Mouse (Mus musculus): ENCODE results near the gene Cdk14. TPM values are rescaled to one million over a fixed set of nuclear protein-coding genes. Genes with fewer than 3 reads are reported as not detected.
"Not testable (repeated sequence)": the region's sequence is repeated elsewhere in the genome, so short reads cannot be mapped to it uniquely, and the experiment has no call there.

Gene Cdk14
- polyA plus RNA-seq, 1 experiment from 2014 or later = 19.2 TPM

DNA sequence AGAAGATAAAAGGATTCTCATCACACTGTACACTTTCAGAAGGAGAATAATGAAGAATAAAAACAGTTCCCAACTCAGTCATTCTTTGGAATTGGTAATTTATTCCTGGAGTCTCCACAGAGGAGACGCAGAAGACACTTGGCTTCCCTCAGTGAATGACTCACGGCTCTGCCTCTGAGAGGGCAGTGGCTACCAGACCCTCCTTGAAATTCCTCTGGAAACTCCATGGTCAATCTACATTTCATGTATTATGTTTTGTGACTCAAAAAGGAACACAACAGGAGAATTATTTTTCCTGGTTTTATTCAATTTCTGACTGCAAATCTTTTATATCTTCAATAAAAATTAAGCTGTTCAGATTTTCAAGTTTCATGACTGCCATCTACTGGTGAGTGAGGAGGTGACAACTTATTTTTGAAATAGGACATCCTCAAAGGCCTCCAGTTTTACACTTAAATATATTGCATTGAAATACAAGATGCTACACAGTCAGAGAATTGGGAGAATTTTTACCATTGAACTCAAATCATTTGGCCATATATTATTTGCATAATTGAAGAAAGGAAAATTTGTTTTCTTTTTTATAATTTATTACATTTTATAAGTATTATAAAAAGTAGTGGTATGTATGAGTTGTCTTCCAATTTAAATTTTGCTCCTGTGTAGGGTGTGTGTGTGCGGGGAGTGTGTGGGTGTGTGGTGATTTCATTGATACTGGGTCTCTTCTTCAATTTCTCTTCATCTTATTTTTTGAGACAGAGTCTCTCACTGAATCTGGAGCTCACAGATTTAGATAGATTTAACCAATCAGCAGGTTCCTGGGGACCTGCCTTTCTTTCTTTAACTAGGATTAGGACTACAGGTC is 471.8 kb downstream of the Cdk14 start:
- Histone ChIP-seq H3K27ac (no peak overlapping the region), H3K4me3 (no peak overlapping the region), H3K9ac (no peak overlapping the region), H3K4me1 (no peaks in the 10 kb centered on the region), H3K27me3 (no peaks in the 10 kb centered on the region), H3K9me3 (no peaks in the 10 kb centered on the region), H3K36me3 (no peaks in the 10 kb centered on the region), H3K4me2 (no peak overlapping the region)
- WGBS = 63% methylated on average over 3 of the region's 3 CpGs
- no peak for ATAC-seq (ENCODE audit: insufficient number of reproducible peaks, low FRiP score, low TSS enrichment, low read depth)

DNA sequence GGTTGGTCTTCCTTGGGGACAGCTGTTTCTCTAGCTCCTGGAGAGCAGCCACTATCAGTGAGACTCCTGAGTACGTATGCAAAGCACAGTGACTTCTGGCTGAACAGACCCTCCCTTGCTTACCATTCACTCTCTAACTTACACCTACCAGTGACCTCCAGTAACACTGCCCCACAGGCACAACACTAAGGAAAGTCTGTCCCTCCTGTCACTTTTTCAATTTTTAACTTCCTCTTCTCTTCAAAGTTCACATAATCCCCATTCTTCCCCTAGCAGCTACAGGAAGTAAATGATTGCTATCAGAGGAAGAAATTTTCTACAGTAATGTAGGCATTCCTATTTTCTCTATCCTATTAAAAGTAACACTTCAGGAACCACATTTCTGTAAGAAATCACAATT is 485.0 kb downstream of the Cdk14 start:
- Histone ChIP-seq H3K4me2 (no peak overlapping the region), H3K9ac (no peak overlapping the region), H3K4me3 (no peak overlapping the region), H3K27me3 (no peaks in the 10 kb centered on the region), H3K4me1 (0 out of 2 replicates have a peak, but pooled peaks cover 3% of the 10 kb centered on the region), H3K36me3 (no peaks in the 10 kb centered on the region), H3K9me3 (no peaks in the 10 kb centered on the region), H3K27ac (no peak overlapping the region)
- ATAC-seq (ENCODE audit: insufficient number of reproducible peaks, low FRiP score, low TSS enrichment, low read depth) = no peak
- WGBS = 52% methylated on average over 1 of the region's 1 CpGs

DNA sequence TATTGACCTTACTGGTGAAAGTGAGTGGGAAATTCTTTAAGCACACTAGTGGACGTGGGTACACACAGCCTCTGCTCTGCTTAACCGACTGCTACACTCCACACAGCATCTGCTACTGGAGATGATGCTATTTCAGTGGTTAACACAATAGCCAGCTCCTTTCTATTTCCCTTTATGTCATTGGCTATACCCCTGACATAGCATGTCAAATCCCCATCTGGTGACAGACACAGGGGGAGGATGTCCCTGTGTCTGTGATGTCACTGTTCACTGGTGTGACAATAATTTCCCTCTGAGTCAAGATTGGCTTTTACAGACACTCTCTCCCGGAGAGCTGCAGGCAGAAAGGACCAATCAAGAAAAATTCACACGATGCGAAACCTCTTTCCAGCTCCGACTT is 485.6 kb downstream of the Cdk14 start:
- H3K36me3 ChIP-seq = no peaks in the 10 kb centered on the region
- no peak for ATAC-seq (ENCODE audit: insufficient number of reproducible peaks, low FRiP score, low TSS enrichment, low read depth)
- H3K9me3 ChIP-seq = no peaks in the 10 kb centered on the region
- no peak overlapping the region for H3K4me2 ChIP-seq
- no peaks in the 10 kb centered on the region for H3K27me3 ChIP-seq
- H3K27ac ChIP-seq = no peak overlapping the region
- no peak overlapping the region for H3K4me3 ChIP-seq
- H3K4me1 ChIP-seq = 0 out of 2 replicates have a peak, but pooled peaks cover 3% of the 10 kb centered on the region
- H3K9ac ChIP-seq = no peak overlapping the region
- WGBS = 85% methylated on average over 6 of the region's 6 CpGs

DNA sequence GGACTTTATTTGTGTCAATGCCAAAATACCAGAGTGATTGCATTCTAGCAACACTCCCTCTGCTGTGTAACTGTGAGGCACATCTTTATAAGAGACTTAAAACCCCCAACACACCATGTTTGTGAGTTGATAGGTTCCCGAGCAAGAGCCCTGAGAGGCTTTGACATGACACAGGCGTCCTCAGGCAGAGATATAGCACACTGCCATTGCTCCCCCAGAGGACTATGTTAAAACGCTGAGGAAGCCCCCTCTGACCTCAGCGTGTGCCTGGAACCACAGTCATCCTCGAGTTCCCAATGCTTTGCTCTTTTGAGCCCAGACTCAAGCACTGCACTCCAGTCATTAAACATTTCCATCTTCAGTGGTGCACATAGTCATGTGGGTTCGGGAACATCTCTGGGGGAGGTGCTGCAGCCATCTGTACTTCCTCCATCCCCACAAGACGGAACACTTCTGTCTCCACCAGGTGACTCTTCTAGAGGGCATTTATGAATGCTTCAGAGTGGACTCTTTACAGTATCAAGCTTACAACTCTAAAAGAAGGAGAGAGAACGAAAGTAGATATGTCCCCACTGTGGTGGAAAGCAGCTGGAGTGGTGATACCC is 488.5 kb downstream of the Cdk14 start:
- Histone ChIP-seq H3K27ac (no peak overlapping the region), H3K4me2 (no peak overlapping the region), H3K4me3 (no peak overlapping the region), H3K9ac (no peak overlapping the region), H3K4me1 (0 out of 2 replicates have a peak, but pooled peaks cover 3% of the 10 kb centered on the region), H3K36me3 (no peaks in the 10 kb centered on the region), H3K27me3 (no peaks in the 10 kb centered on the region), H3K9me3 (no peaks in the 10 kb centered on the region)
- ATAC-seq (ENCODE audit: insufficient number of reproducible peaks, low FRiP score, low TSS enrichment, low read depth) = no peak
- 57% methylated on average over 8 of the region's 8 CpGs for WGBS

DNA sequence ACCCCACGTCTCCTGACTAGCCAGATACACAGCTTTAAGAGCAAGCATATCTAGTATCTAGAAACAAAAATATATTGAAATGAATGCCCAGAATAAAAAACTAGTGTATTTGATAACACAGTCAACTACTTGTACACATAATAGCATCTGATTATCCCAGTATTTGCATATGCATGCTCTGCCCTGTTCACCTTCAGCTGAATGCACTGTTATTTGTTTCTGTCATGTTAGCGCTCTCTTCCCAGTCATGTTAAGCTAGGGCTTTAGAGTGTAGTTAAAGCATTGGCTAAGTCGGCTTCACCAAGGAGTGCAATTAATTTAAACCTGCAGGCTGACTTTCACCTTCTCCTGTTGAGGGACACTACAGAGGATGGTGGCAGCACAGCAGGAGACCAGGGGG is 490.5 kb downstream of the Cdk14 start:
- Histone ChIP-seq H3K4me3 (no peak overlapping the region), H3K4me2 (no peak overlapping the region), H3K27me3 (no peaks in the 10 kb centered on the region), H3K4me1 (0 out of 2 replicates have a peak, but pooled peaks cover 3% of the 10 kb centered on the region), H3K27ac (no peak overlapping the region), H3K9ac (no peak overlapping the region), H3K9me3 (no peaks in the 10 kb centered on the region), H3K36me3 (no peaks in the 10 kb centered on the region)
- no peak for ATAC-seq (ENCODE audit: insufficient number of reproducible peaks, low FRiP score, low TSS enrichment, low read depth)
- WGBS = 62% methylated on average over 3 of the region's 3 CpGs

DNA sequence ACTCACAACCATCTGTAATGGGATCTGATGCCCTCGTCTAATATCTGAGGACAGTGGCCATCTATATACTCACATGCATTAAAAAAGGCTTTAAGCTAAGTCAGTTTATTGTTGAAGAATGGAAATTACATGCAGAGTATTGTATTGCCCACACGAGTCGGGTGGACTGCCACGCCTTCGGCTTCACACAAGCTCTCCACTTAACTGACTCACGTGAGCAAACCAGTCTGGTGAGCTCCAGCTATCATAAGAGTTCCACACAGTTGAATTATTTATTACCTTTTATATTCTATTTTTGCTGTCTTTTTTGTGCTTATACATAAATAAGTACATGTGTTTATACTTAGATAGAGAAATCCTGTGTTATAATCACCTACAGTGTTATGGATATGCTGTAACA is 495.2 kb downstream of the Cdk14 start:
- Histone ChIP-seq H3K36me3 (no peaks in the 10 kb centered on the region), H3K4me1 (no peaks in the 10 kb centered on the region), H3K4me3 (no peak overlapping the region), H3K4me2 (no peak overlapping the region), H3K27me3 (no peaks in the 10 kb centered on the region), H3K27ac (no peak overlapping the region), H3K9ac (no peak overlapping the region), H3K9me3 (no peaks in the 10 kb centered on the region)
- 70% methylated on average over 6 of the region's 6 CpGs for WGBS
- ATAC-seq (ENCODE audit: insufficient number of reproducible peaks, low FRiP score, low TSS enrichment, low read depth) = no peak

DNA sequence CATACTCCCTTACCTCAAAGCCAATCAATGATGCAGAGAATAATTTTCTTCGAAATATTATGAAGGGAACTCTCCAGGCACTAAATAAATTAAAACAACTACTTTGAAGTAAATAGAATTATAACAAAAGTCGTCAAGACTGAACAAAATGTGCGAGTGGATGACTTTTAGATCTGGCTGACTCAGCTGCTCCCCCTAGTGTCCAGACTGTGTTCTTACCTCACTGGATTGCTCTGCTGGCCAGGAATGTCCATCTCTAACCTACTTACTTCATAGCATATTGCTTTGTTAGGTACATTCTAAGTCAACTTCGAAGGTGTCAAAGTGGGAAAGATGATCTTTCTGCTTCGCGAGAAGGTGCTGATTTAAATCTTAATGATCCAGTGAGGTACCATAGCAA is 501.7 kb downstream of the Cdk14 start:
- Histone ChIP-seq H3K9me3 (no peaks in the 10 kb centered on the region), H3K27ac (no peak overlapping the region), H3K4me1 (no peaks in the 10 kb centered on the region), H3K4me3 (no peak overlapping the region), H3K36me3 (no peaks in the 10 kb centered on the region), H3K27me3 (no peaks in the 10 kb centered on the region), H3K9ac (no peak overlapping the region), H3K4me2 (no peak overlapping the region)
- ATAC-seq (ENCODE audit: insufficient number of reproducible peaks, low FRiP score, low TSS enrichment, low read depth) = no peak
- 10% methylated on average over 6 of the region's 6 CpGs for WGBS

DNA sequence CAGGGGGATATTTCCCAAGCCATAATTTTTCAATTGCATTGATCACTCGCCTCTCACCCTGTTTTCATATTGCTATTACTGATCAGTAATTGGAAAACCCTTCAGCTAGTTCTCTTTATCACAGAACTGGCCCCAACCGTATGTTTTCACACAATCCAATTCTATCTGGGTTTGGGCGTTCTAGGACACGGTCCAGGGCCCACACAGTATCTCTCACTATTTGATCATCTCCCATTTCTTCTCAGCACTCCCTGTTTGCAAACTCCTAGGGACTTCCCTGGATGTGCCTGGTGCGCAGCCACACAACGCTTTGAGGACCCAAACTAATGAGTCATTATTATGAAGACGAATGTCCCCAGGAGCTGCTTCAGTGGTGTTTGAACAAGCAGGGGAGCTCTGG is 502.4 kb downstream of the Cdk14 start:
- Histone ChIP-seq H3K4me3 (no peak overlapping the region), H3K4me1 (no peaks in the 10 kb centered on the region), H3K9ac (no peak overlapping the region), H3K27me3 (no peaks in the 10 kb centered on the region), H3K4me2 (no peak overlapping the region), H3K27ac (no peak overlapping the region), H3K36me3 (no peaks in the 10 kb centered on the region), H3K9me3 (no peaks in the 10 kb centered on the region)
- ATAC-seq (ENCODE audit: insufficient number of reproducible peaks, low FRiP score, low TSS enrichment, low read depth) = no peak
- 79% methylated on average over 7 of the region's 7 CpGs for WGBS

DNA sequence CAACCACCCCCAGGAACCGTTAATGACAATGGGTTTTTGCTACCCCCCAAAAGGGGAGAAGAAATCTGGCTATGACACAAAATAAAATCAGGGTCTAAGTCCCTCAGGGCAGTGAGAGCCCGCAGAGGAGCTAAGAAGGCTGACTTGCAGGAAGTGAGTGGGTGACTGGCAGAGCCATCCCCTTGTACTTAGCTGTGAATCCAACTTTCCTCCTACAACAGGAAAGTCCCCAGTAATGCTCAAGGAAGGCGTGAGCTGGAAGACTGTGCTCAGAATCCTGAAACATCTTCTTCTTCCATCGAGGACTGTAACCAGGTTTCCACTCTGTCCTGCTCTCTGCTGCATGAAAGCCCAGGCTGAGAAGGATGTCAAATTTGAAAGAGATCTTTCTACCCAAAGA is 502.8 kb downstream of the Cdk14 start:
- 84% methylated on average over 4 of the region's 4 CpGs for WGBS
- no peaks in the 10 kb centered on the region for H3K36me3 ChIP-seq
- ATAC-seq (ENCODE audit: insufficient number of reproducible peaks, low FRiP score, low TSS enrichment, low read depth) = no peak
- no peak overlapping the region for H3K9ac ChIP-seq
- H3K27me3 ChIP-seq = no peaks in the 10 kb centered on the region
- no peak overlapping the region for H3K4me3 ChIP-seq
- H3K4me1 ChIP-seq = no peaks in the 10 kb centered on the region
- no peak overlapping the region for H3K4me2 ChIP-seq
- H3K27ac ChIP-seq = no peak overlapping the region
- no peaks in the 10 kb centered on the region for H3K9me3 ChIP-seq

DNA sequence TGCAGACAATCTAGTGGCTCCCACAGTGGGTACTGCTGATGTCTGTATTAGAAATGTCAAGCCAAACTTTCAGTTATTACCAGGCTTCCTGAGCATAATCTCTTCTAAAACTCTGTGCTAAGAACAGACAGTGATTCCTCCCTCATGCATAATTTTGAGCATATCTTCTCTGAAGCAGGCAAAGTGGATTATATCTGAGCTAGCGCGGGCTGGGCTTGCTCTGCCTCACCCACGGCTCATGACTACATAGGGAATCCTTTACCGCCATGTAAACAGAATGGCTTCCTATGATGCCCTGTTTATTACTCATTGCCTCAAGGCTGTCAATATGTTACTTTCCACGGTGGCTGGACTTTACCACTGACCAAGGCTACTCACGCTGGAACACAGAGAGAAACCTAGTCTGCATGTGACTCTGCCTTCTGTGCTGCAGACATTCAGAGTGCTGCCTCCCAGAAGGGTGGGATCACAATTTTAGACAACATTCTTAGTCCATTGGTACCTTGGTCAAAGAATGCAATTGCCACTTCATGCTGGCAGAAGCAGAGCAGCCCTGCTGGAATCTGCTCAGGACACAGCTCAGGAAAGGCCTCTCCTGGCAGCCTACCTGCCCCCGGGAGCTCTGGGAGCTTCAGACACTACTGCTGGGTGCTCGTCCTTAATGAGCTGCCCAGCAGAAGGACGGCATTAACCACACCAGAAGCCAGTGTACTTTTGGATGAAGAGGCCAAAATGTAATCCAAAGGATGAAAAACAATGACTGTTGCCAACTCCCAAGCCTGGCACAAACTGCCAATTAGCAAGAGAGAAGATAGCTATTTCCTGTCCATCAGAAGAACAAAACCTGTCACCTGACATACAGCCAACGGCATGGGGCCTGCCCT is 503.5 kb downstream of the Cdk14 start:
- H3K36me3 ChIP-seq = no peaks in the 10 kb centered on the region
- no peaks in the 10 kb centered on the region for H3K4me1 ChIP-seq
- H3K27me3 ChIP-seq = no peaks in the 10 kb centered on the region
- no peaks in the 10 kb centered on the region for H3K9me3 ChIP-seq
- no peak overlapping the region for H3K4me2 ChIP-seq
- no peak for ATAC-seq (ENCODE audit: insufficient number of reproducible peaks, low FRiP score, low TSS enrichment, low read depth)
- no peak overlapping the region for H3K4me3 ChIP-seq
- H3K9ac ChIP-seq = no peak overlapping the region
- 77% methylated on average over 10 of the region's 10 CpGs for WGBS
- no peak overlapping the region for H3K27ac ChIP-seq

DNA sequence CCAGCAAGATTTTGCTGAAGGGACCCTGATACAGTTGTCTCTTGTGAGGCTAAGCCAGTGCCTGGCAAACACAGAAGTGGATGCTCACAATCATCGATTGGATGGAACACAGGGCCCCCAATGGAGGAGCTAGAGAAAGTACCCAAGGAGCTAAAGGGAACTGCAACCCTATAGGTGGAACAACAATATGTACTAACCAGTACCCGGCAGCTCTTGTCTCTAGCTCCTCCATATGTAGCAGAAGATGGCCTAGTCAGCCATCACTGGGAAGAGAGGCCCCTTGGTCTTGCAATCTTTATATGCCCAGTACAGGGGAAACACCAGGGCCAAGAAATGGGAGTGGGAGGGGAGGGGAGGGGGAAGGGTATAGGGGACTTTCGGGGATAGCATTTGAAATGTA is 515.2 kb downstream of the Cdk14 start:
- not testable (repeated sequence) for H3K27me3 ChIP-seq; H3K4me3 ChIP-seq; H3K9me3 ChIP-seq; H3K36me3 ChIP-seq; H3K27ac ChIP-seq; H3K9ac ChIP-seq; ATAC-seq (ENCODE audit: insufficient number of reproducible peaks, low FRiP score, low TSS enrichment, low read depth); H3K4me2 ChIP-seq; H3K4me1 ChIP-seq
- WGBS = 88% methylated on average over 3 of the region's 3 CpGs

DNA sequence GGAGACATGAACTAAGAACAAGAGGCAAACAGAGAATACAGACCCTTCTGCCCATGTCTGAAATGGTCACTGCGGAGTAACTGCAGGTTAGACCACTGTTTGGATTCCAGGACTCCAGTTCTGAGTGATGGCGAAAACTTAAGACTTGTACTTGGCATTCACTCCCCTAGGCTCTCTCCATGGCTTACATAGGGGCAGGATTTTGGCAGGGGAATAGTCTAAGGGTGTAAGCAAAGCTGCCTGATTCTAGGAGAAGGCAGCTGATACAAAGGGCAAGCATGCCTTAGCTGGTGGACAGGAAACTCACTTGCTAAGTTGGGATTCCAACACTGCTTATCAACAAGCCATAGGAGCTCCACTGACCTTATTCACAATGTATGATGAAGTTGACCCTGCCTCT is 521.9 kb downstream of the Cdk14 start:
- Histone ChIP-seq H3K4me3 (no peak overlapping the region), H3K9ac (no peak overlapping the region), H3K4me2 (no peak overlapping the region), H3K4me1 (peaks cover 13% of the 10 kb centered on the region), H3K36me3 (no peaks in the 10 kb centered on the region), H3K27me3 (no peaks in the 10 kb centered on the region), H3K9me3 (no peaks in the 10 kb centered on the region), H3K27ac (no peak overlapping the region)
- no peak for ATAC-seq (ENCODE audit: insufficient number of reproducible peaks, low FRiP score, low TSS enrichment, low read depth)
- WGBS = 78% methylated on average over 2 of the region's 2 CpGs

All from limb, embryonic 15.5 days (tissue).